Mouse (Mus musculus) adipocyte (in vitro differentiated cells): Measurements from ENCODE around the gene Kcnn4.

Experiments
- DNase-seq: peaks from one replicate; pipeline ENCODE4 v3.0.0-alpha.2; 2016; ENCODE audit warnings: low spot score

Kcnn4 gene

GRCm38 (mm10) chr7:24366716-24367632, 3.1 kb upstream of the Kcnn4 start:
- no peak for DNase-seq

GRCm38 (mm10) chr7:24368226-24368625, 1.8 kb upstream of the Kcnn4 start:
- no peak for DNase-seq

- DNase-seq: no peak
Observed at GRCm38 (mm10) chr7:24368946-24369345, 1.1 kb upstream of the Kcnn4 start.

- no peak for DNase-seq
Observed at GRCm38 (mm10) chr7:24371012-24371808, 1.1 kb downstream of the Kcnn4 start.

- DNase-seq: no peak
Observed at GRCm38 (mm10) chr7:24371809-24372145, 1.7 kb downstream of the Kcnn4 start.

GRCm38 (mm10) chr7:24372300-24372699, 2.2 kb downstream of the Kcnn4 start:
- no peak for DNase-seq

GRCm38 (mm10) chr7:24372786-24373185, 2.7 kb downstream of the Kcnn4 start:
- DNase-seq: no peak

- no peak for DNase-seq
Observed at GRCm38 (mm10) chr7:24373538-24374379, 3.7 kb downstream of the Kcnn4 start.

GRCm38 (mm10) chr7:24376456-24376855, 6.4 kb downstream of the Kcnn4 start:
- DNase-seq: no peak

- DNase-seq: no peak
Observed at GRCm38 (mm10) chr7:24377091-24377865, 7.2 kb downstream of the Kcnn4 start.

GRCm38 (mm10) chr7:24378049-24378701, 8.1 kb downstream of the Kcnn4 start:
- DNase-seq: no peak

GRCm38 (mm10) chr7:24379934-24380333, 9.9 kb downstream of the Kcnn4 start:
- no peak for DNase-seq

- no peak for DNase-seq
Observed at GRCm38 (mm10) chr7:24380370-24380769, 10.3 kb downstream of the Kcnn4 start.

GRCm38 (mm10) chr7:24382730-24383372, 12.8 kb downstream of the Kcnn4 start:
- DNase-seq: no peak

GRCm38 (mm10) chr7:24384070-24384469, 14.0 kb downstream of the Kcnn4 start:
- no peak for DNase-seq

GRCm38 (mm10) chr7:24384827-24385226, 14.8 kb downstream of the Kcnn4 start:
- peak; percentile 32 for DNase-seq

GRCm38 (mm10) chr7:24387059-24387556, 17.0 kb downstream of the Kcnn4 start:
- DNase-seq: peak; percentile 45

GRCm38 (mm10) chr7:24389516-24390187, 19.6 kb downstream of the Kcnn4 start:
- no peak for DNase-seq

GRCm38 (mm10) chr7:24390512-24390911, 20.4 kb downstream of the Kcnn4 start:
- DNase-seq: no peak

GRCm38 (mm10) chr7:24391077-24391476, 21.0 kb downstream of the Kcnn4 start:
- DNase-seq: peak; percentile 69
